Mouse (Mus musculus) gonadal fat pad, adult 2 months (tissue): Measurements from ENCODE around the gene Xirp2. TPM values are rescaled to one million over a fixed set of nuclear protein-coding genes. Genes with fewer than 3 reads are reported as not detected.
"Not testable (repeated sequence)": the region's sequence is repeated elsewhere in the genome, so short reads cannot be mapped to it uniquely, and the experiment has no call there.

Experiments
- DNase-seq: peaks from one replicate; pipeline ENCODE4 v3.0.0-alpha.2; 2012; ENCODE audit warnings: low read depth
- polyA plus RNA-seq: library from polyadenylated mRNA; depleted of rRNA; stranded (reverse); fragments of >200 nt; gene quantifications from 2 replicates; pipeline ENCODE4 v1.2.3, GENCODE M21; 2012; rRNA removed

Gene Xirp2
- polyA plus RNA-seq: 0.05 TPM in 1 of 2 replicates, not detected in the other

DNA sequence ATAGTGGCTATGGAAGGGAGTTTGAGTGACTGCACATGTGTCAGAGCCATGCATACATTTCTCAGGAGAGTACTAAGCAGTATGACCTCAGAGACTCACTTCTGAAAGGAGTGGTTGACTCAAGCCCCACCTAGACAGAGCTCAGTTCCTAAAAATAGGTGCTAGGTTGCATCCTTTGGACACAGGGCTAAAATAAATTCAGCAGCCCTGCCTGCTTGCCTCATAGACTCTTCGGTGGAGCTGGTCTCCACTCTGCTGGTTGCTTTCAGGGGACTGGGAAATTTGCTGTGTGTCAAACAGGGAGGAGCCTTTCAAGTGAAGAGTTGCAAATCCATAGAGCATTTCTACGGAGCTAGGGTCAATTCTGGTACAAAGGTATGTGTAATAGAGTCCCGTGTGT is at the start of gene Xirp2:
Gene Xirp2 (plus strand): TSS at position 223 of the 400 bp plus-strand sequence.
- no peak for DNase-seq

DNA sequence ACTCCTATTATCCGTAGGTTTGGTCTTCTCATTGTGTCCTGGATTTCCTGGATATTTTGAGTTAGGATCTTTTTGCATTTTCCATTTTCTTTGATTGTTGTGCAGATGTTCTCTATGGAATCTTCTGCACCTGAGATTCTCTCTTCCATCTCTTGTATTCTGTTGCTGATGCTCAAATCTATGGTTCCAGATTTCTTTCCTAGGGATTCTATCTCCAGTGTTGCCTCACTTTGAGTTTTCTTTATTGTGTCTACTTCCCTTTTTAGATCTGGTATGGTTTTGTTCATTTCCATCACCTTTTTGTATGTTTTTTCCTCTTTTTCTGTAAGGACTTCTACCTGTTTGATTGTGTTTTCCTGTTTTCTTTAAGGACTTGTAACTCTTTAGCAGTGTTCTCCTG is 32.4 kb upstream of the Xirp2 start, which contains the start of gene Gm21830:
Gene Gm21830 (plus strand): TSS at position 301 of the 400 bp plus-strand sequence.
- not testable (repeated sequence) for DNase-seq

DNA sequence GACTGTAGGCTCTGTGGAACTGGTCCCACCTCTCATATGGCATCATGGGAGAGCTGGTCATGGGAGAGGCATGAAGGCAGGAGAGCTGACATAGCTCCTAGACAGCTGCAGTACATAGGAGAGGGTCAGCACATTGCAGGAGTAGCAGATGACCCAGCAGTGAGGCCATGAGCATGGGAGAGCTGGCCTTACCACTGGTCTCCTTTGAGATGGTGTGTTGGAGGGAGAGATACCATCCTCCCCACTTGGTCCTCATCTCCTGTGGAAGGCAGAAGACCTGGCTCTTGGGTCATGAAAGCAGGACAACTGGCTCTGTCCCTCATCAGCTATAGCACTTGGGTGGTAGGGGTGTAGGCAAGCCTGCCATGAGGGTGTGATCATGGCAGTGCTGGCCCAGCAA is 24.9 kb upstream of the Xirp2 start:
- DNase-seq: no peak

DNA sequence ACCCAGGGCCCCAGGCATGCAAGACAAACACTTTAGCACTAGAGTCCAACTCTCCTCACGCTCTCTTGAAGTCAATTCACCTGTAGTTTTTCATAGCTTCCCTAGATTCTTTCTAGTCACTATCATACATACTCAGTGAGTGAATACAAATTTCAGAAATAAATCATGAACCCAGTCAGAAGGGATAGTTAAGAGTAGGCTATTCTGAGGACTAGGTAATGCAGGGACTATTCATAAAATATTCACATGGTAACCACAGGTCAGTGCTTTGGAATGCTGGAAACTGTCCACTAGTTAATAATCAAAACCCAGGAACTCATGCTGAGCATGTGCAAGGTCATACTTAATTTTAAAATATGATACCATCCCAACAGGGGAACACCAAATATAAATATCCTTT is 23.0 kb upstream of the Xirp2 start:
- no peak for DNase-seq

- DNase-seq: no peak
Measured at GRCm38 (mm10) chr2:67433081-67433480, 12.7 kb upstream of the Xirp2 start, which contains the start of gene Gm26727. Gene Gm26727, minus strand, starts transcription at chr2:67433181.

DNA sequence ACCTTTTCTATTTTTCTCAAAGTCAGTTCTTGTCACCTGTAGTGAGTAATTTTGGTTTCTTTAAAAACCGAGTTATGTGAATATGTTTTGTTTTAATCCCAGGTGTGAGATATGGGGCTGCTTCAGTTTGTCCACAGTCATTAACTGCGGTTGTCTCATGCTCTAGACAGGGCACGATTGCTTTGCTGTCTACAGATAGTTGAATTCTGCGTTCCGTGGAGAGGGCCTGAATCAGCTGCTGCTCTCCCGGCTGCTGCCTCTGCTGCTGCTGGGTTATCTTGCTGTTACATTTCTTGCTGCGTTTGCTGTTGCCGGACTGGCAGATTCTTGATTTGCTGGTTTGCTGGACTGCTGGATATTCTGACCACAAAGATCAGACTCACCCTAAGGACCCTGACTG is 7.5 kb upstream of the Xirp2 start:
- no peak for DNase-seq

- no peak for DNase-seq
Measured at GRCm38 (mm10) chr2:67446772-67447171, 970 bp downstream of the Xirp2 start.

DNA sequence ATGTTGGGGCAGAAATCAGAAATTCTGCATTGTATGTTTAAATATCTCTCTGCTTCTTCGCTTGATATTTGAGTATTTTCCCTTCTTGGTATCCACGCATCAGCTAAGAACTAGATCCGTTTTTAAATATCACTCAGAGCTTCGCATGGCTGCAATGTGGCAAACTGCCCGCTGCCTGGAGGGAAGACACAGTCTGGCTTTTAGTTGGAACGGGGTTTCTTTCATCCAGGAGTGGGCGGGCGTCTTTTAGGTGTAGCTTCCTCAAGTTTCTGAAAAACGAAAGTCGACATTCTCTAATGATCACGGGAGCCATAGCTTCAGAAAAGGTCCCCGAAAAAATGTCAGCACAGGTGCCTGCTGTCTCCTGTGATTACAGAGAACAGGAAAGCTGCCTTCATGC is 1.4 kb downstream of the Xirp2 start:
- DNase-seq: no peak

- DNase-seq: no peak
Measured at GRCm38 (mm10) chr2:67460857-67461256, 15.1 kb downstream of the Xirp2 start.

- DNase-seq: no peak
Measured at GRCm38 (mm10) chr2:67467036-67467435, 21.2 kb downstream of the Xirp2 start.

DNA sequence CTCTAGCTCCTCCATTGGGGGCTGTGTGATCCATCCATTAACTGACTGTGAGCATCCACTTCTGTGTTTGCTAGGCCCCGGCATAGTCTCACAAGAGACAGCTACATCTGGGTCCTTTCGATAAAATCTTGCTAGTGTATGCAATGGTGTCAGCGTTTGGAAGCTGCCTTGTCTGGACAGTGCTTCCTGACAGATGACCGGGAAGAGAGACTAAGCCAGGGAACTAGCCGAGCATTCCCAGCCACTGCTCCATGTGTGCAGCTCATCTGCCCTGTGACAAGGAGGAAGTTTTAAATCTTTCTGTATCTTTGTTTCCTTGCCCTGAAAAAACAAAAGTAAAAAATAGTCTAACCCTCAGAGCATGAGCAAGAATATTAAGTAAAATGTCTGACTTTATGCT is 24.2 kb downstream of the Xirp2 start:
- DNase-seq: not testable (repeated sequence)

DNA sequence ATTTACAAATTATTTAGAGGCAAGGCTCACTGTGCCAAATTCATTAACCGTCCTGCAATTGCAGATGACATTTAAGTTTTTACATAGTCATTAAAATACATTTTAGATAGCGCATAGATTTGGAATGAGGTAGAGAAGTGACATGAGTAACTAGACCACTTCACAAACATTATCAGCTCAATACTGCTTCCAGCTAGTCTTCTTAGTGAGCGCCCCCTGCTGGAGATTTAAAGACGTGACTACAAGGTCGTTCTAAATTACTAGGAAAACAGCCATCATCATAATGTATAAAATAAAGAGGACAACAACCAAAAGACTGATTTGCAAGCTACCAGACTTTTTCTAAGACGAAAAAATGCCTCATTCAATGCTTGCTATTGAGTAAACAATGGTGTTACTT is 32.0 kb downstream of the Xirp2 start:
- no peak for DNase-seq

DNA sequence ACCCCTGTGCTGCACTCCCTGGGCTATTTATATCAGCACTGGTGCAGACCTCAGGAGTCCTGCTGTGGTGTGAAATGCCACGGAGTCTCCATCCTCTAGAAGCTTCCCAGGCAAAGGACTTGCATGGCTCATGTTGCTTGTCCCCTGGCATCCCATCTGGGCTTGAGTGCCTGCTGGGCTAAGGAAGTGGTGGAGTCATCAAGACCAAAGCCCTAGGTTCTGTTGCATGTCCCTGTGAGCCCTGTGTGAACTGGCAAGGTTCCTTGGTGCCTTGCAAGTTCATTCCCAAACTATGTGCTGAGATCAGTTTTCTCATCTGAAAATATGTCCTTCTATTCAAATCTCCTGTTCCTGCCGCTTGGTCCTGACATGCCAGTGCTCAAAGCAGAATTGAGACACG is 35.2 kb downstream of the Xirp2 start:
- no peak for DNase-seq

DNA sequence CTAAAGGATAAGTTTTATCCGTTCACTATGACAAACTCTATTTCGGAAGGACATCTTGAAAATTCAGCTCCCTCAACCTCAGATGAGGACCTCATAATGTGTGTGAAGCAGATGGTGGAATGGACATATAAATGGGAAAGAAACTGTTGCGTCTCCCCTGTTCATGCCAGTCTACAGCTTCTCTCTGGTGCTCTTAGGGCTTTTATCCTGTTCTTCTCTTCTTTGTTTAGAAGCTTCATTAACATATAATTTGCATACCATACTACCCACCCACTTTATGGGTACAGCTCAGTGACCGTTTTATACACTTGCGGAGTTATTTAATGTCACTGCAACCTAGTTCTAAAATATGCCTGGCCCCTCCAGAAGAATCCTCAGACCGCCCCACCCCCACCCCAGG is 40.9 kb downstream of the Xirp2 start:
- DNase-seq: no peak

DNA sequence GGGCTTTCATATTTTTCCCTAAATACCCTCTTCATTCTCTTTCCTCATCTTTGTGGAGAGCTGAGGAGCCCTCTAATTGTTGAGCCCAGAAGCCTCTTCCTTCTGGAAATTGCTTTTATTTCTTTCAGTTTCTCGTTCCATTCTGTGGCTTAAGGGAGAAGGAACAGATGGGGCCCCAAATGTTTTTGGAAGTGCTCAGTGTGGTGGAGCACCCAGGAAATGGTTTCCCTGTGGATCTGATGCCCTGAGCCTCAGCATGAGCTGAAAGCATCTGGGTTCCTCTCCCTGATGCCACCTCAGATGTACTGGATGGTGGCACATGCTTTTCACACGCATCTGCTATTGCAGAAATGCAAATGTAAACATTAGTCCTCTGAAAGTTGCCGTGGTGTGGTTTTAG is 41.4 kb downstream of the Xirp2 start:
- DNase-seq: no peak

- DNase-seq: no peak
Measured at GRCm38 (mm10) chr2:67488465-67489127, 42.8 kb downstream of the Xirp2 start.

DNA sequence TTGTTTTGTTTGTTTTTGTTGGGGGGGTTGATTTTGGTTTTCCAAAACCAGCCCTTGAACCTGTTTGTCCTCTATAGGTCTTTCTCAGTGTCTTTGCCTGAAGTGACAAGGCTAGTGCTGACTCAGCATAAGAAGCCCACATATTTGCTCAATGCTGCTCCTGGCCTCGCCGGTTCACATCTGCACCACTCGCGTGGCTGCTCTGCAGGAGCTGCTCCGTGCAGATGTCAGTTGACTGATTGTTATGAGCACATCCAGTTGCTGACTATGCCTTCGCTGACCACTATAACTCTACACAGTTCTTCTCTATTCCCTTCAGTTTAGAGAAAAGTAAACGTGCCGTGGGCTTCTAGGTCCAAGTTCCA is 43.3 kb downstream of the Xirp2 start:
- no peak for DNase-seq

GRCm38 (mm10) chr2:67505457-67505856 is 59.7 kb downstream of the Xirp2 start:
- DNase-seq: no peak

GRCm38 (mm10) chr2:67516405-67516804 is 70.6 kb downstream of the Xirp2 start:
- DNase-seq: no peak

DNA sequence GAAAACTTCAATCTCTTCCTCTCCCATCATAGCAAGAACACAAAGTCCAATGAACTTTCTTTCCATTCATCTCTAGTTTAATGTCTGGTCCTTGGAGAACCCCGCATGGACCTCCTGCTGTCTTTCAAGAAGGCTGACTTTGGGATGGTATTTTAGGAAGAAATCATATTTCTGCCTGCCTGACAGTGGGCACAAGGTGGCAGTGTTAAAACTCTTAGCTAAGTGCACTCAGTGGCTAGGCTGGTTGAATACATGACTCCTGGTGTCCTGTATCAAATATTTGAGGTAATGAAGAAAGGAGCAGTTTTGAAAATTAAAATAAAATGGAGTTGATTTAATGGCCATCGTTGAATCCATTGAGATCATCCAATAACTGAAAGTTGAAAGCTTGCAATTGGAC is 89.5 kb downstream of the Xirp2 start:
- DNase-seq: no peak

DNA sequence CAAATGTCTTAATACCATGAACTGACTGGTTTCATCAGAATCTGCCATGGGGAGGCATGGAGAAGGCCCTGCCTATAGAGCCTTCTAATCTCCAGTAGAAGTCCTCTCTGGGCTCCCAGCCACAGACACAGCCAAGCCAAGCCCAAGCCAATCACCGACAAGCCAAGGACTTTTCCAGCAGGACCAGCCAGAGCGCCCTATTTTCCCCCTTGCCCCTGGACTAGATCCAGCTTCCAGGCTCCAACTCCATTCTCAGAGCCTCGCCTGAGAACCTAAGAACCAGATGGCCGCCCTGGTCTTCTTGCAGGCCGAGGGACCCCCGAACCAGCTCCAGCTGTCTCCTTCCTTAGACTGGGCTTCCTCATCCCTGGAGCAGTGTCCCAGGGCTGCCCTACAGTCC is 93.6 kb downstream of the Xirp2 start:
- no peak for DNase-seq

DNA sequence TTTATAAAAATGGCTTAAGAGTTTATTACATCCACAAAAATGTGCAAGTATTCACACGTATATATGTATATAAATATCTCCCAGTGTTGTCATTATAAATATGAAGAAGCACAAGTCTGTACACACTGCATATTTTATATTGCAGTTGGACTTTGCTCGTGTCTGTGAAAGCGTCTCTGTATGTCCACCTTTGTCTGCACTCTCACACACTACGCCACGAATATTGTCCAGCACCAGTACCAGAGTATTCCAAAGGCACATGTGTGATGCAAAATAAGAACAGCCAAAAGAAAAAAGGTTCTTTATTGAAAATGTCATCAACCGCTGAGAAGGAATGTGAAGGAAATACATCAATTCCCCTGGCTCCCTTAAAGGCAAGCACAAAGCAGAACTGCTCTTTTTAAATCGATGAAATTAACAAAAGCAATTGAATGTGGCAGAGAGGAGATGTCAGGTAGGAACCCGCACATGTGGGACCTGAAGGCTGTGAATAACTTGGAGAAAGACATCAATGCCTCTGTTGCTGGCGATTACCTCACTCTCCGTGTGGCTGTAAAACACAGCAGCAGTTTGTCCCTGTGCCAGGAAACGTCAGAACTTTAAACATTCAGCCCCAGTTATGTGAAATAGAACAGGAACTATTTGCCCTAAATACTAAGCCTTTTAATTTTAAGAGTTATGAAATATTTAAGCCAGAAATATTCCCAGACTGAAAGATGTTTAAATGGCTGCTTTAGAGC is 96.3 kb downstream of the Xirp2 start:
- no peak for DNase-seq

- no peak for DNase-seq
Measured at GRCm38 (mm10) chr2:67544426-67544825, 98.6 kb downstream of the Xirp2 start.
